Mouse (Mus musculus) embryo, embryonic 11.5 days (tissue): ENCODE data around the gene Olfr1411.

Experiments used
- DNase-seq: peaks from one replicate; pipeline ENCODE4 v3.0.0-alpha.2; 2012; ENCODE audit warnings: low read depth, low spot score

The Olfr1411 gene

DNA sequence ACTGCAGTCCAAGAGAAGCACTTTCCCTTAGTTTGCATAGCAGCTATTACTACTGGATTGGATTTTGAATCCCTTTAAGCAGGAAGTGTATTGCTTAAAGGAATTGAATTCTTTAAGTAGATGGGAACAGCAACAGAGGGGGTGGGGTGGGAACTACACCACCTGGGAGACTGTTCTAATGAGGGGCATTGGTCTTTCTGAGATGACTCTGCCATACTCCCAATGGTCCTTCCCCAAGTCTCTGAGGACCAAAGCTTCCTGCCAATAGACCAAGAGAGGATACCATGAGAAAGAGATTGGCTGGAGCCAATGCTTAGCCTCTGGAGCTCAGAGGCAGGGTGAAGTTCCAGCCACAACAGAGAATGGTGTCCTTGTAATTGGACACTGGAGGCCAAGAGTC is at the start of gene Olfr1411:
Gene Olfr1411, plus strand, starts transcription at position 301 of the 400 bp plus-strand sequence.
- DNase-seq: no peak

DNA sequence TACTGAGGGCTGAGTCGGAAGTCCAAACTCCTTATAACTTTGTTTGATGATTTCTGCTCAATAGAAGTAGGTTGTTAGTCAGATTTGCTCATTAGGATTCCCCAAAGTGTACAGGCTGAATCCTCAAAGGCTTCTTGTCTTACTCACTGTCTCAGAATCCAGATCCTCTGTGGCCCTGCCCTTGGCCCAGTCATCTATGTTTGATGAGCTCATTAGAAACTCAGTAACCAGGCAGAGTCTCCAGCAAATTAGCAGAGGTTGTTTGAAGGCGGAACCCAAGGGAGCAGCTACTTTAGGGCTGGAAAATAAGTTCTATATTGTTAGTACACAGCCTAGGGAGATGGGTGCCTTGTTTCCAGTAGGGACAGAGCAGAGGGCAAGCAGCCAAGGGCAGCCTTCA is 48.3 kb upstream of the Olfr1411 start:
- no peak for DNase-seq

DNA sequence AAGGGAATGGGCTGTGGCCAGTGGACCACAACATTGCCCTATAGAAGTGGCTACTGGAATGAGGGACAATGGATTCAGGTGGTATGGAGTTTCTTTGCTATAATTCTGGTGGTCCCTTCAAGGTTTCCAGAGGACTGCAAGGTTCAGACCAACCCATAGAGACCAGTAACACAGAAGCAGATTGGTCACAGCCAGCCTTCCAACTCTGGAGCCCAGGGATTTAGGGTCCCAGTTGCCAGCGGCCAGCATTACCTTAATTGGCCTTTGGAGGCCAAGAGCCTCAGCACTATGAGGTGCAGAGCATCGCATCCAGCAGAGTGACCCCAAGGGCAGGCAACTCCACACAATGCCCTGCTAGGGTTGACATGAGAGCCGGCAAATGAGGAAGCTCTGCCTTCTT is 23.2 kb upstream of the Olfr1411 start, which contains the start of gene Olfr1413:
Gene Olfr1413, plus strand, starts transcription at position 301 of the 400 bp plus-strand sequence.
- DNase-seq: no peak

DNA sequence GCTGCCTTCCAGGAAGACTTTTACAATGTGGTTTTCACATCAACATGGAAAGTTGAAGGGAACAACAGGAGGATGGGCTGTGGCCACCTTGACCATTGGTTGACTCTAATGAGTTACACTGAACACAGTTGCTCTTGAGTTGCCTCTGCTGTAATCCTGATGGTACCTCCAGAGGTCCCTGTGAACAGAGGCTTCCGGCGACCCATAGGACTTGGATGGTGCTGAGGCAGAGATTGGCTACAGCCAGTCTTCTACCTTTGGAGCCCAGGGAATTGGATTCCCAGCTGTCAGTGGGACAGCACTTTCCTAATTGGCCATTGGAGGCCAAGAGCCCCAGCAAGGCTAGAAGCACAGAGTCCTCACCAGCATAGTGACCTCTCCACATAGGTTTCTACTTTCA is 8.7 kb upstream of the Olfr1411 start, which contains the start of gene Olfr1412:
Gene Olfr1412, plus strand, starts transcription at position 301 of the 400 bp plus-strand sequence.
- DNase-seq: no peak

DNA sequence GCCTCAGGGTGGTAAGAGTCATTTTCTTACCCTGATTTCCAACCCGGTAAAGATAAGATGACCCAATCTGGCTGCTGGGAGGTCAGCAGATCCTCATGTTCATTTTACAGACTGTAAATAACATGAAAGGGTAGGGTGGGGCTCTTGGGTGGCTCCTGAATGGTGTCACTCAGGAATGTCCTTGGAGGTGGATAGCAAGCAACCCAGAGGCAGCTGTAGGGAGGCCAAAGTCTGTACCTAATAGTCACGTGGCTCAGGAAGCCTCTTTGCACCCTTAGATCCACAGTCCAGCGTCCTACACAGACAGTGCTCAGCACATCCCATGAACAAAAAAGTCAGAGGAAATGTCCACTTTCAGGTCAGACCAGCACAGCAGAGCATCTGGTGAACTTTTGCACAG is 1.8 kb downstream of the Olfr1411 start:
- no peak for DNase-seq

DNA sequence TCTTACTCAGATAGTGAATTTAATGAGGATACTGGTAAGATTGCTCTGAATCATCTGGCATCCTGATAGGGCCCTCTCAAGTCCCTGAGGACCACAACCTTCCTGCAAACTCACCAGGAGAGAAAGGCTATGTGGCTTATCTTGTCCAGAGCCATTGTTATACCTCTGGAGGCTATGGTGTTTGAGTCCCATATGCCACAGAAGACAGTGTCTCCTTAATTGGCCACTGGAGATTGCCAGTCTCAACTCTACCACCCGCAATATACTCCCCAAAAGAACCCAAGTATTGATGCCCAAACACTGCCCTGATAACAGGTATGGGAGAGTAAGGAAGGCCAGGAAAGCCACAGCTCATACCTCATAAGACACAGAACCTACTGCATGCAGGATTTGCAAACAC is 11.3 kb downstream of the Olfr1411 start, which contains the start of gene Olfr1410:
Gene Olfr1410, plus strand, starts transcription at position 301 of the 400 bp plus-strand sequence.
- DNase-seq: no peak

DNA sequence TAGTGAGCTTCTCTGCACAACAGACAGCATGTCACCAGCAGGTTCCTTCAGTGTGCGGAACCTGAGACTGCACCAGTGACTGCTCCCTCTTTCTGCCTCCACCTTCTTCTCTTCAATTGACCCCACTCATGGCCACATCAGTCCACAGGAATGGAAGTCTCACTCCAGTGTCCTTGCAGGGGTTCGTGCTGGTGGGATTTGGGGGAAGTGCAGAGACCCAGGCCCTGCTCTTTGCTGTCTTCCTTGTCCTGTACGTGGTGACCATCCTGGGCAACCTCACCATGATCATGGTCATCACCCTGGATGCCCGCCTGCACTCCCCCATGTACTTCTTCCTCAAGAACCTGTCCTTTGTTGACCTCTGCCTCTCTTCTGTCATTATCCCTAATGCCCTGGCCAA is 13.5 kb downstream of the Olfr1411 start:
- DNase-seq: no peak

DNA sequence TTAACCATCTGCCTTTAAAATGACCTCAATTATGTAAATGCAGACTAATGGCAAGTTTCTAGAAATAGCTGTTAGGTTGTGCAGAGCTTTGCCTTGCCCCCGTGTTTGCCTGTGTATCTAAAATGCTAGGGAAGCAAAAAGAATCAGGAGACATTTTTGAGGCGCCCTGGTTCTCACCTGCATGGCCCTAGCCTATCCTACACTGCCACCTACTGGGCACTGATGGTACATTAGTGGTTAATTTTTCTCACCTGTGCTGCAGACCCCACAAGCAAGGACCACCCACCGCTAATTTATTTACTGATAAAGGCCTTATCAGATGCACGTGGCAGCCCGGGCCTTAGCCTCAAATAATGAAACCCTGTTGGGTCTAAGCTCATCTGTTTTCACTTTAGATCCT is 16.8 kb downstream of the Olfr1411 start:
- DNase-seq: peak; percentile 45

DNA sequence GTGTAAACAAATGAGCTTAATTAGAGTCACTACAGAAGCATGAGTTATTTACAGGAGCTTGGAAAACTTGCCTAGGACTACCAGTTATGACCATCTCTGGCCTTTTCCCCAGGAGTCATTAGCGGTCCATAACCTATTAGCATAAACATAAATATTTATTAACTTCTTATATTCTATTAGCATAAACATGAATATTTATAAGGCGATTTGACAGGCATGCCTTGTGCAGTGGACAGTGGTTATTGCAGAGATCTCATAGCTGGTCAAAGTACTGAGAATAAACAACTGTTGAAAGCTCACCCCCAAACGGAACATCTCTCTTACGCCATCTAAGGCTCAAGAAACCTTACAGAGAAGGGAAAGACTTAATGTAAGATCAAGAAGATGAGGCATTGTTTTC is 19.0 kb downstream of the Olfr1411 start:
- DNase-seq: no peak

DNA sequence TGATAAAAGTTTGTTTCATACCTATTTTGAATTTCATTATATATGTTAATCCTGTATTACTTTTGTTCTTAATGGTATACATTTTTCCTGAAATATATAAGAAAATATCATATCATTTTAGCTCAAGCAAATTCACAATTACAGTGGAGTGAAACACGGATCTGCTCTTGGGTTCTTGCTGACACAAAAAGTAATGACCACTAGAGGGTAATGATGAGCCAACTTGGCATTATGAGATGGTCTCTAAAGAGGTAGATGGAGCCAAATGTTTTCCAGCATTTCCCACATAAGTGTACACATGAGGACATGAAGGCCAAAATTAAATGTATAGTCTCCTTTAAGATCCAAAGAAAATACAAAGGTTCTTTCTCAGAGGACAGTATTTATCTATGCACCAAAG is 20.3 kb downstream of the Olfr1411 start:
- DNase-seq: no peak

DNA sequence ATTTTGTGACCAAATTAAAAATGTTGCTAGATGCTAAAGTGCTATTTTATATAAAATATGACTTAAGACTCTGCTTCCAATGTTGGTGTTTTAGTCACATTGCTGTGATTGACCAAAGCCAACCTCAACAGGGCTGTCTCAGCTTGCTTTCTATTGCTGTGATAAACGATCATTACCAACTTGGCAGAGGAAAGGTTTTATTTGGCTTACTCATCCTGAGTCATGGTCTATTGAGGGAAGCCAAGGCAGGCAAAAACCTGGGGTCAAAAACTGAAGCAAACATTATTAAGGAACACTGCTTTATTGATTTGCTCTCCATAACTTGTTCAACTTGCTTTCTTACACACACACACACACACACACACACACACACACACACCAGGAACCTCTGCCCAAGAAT is 21.8 kb downstream of the Olfr1411 start:
- DNase-seq: no peak

DNA sequence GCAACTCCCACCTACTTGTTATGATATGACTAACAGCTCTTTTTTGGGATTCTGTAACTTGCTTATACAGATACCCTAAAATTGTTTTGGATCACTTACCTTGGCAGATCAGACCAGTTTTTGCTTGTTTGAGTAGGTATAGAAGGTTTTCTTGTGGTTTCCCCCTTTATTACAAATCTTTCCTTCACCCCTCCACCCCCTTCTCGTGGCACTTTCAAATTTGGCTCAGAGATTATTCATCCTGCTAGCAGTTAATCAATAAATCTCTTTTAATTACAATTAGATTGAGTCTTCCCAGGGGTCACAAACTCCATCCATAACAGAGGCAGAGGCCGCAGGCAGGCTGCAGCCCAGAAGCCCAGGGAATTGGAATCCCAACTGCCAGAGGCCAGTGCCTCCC is 23.3 kb downstream of the Olfr1411 start, which contains the start of gene Olfr12:
Gene Olfr12, plus strand, starts transcription at position 301 of the 400 bp plus-strand sequence.
- no peak for DNase-seq

DNA sequence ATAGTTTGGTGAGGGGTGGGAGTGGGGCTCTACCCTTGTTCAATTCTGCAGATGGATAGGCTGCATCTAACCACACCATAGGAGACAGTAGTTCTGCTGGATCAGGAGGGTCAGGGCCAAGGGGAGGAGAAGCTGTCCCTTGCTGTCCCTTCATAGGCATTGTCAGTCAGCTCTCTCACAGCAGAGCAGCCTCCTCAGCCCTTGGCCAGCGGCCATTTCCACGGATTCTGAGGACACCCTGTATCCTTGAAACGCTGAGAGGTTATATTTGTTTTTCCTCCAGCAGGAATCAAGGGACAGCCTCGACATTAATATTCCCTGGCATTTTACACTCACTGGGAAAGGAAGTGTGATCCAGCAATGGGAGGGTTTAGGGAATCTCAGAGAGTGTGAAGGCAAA is 24.1 kb downstream of the Olfr1411 start:
- no peak for DNase-seq

DNA sequence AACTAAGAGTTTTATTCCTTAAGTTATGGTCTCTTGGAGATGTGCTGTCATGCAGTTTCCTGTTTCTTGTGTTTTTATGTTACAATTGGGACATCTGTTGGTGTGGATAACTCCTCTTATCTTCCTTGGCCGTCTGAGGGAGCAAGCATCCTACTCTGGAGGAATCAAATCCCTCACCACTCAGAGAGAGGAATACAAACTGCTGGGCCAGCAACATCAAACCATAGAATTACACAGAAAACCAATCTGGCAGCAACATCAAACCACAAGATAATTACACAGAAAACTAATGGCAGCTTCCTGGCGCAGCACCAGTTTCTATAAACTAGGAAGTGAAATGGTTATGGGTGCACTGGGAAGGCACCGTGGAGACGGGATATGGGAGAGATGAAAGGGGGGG is 34.0 kb downstream of the Olfr1411 start:
- no peak for DNase-seq

DNA sequence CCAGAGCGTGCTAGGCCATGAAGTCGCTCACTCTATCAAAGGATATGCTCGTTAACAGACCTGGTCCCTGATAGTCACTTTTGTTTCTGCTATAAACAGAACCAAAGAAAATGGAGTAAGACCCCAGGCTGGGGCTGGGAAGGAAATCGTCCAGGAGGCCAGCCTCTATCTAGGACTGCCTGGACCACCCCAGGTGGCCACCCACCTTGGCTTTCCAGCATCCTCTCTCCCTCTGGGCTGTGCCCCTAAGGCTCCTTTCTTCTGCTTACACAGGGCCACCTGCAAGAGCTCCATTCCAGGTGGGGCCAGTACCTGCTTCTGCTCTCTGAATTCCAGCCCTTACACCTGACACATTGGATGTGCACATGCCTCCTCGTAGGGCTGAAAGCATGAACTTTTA is 38.0 kb downstream of the Olfr1411 start:
- no peak for DNase-seq

DNA sequence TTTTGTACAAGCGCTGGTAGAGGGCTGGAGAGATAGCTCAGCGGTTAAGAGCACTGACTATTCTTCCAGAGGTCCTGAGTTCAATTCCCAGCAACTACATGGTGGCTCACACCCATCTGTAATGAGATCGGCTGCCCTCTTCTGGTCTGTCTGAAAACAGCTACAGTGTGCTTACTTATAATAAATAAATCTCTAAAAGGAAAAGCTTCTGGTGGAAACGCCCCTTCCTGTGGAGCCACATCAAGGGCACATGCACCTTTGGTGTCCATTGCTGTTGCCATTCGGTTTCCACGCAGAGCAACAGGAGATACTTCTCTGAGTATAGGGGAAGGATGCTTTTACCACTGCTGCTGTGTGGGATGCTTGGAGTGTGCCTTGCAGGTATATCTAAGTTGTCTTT is 38.7 kb downstream of the Olfr1411 start:
- no peak for DNase-seq

DNA sequence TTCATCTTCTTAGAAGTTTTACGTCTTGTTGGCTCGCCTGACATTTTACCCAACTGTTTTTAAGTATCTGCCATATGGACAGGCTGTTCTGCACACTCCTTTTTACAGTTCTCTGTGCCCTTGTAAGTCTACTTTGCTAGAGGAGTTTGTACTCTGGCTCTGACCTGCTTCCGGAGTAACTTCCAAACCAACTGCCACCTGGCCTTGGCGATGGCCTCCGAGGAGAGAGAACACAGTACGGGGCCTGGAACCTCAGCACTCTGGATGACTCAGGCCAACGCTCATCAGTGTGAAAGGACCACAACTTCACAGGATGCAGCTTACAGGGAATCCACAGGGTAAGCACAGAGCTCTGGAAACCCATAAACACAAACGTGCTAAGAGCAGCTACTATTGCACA is 39.5 kb downstream of the Olfr1411 start:
- no peak for DNase-seq

DNA sequence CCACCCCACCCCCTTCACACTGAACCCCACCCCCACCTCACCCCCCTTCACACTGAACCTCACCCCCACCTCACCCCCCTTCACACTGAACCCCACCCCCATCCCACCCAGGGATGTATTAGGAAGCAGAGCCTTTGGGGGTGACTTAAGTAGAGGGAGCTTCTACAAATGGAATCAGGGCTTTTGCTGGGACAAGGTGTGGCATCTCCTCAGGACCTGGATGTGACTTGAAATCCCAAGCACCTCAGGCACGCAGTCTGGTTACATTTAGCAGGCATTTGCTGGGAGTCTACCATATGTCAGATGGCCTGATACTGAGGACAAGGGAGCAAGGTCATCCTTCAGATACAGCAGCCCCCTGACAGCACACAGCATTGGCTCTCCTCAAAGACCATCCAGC is 40.4 kb downstream of the Olfr1411 start:
- no peak for DNase-seq

DNA sequence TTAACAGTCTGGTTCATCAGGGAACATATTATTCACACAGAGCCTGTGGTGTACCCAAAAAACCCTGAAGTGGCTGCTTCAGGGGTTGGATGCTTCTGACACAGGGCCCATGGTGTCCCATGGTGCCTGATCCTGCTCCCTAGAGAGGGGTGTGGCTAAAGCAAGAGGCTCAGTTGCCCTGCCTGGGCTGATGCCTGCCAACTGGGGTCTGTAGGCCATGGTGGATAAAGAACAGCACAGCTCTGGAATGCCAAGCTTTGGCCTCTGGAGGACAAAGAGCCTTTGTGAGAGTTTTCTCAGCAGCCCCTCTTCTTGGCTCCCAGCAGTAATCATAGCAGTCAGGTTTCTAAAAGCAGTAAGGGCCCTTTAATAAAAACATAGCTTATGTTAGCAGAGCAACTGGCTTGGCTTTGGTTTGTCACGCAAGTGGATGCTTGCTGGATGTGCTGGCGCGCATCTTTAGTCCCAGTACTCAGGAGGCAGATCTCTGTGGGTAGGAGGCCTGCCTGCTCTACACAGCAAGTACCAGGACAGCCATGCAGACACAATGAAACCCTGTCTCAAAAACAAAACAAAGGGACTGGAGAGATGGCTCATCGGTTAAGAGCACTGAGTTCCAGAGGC is 40.9 kb downstream of the Olfr1411 start:
- no peak for DNase-seq

DNA sequence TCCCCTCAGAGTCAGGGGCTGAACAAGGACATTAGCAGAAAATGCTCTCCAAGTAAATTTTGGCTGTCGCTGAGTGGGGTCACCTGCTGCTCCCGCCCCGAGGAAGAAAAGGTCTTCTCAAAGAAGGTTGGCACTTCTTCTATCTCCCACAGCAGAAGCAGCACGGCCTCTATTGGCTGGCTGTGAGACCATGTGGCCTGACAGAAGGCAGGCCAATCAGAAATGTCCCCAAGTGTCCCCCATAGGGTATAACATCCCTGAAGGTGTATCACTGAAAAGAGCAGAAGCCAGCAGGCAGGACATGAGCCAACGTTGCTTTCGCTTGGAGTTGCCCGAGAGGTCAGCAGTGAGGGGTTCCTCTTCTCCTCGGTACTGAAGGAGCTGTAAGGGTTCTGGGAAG is 41.8 kb downstream of the Olfr1411 start:
- DNase-seq: no peak

DNA sequence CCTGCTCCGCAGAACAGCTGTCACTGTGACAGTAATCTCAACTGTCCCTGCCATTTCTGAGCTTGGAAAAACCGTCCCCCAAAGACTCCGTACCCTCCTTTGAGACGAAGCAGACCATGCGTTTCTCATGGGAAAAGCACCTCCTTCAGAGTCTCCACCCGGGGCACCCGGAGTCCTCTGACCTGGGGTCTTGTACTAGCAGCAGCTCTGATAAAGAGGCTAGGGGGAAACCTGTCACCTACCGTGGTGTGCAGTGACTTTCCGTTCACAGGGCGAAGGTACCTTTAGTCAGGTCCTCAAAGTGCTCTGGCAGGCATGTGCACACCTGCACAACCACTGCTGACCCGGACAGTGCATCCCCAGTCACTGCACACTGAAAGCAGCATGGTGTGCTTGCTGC is 42.5 kb downstream of the Olfr1411 start:
- DNase-seq: no peak

DNA sequence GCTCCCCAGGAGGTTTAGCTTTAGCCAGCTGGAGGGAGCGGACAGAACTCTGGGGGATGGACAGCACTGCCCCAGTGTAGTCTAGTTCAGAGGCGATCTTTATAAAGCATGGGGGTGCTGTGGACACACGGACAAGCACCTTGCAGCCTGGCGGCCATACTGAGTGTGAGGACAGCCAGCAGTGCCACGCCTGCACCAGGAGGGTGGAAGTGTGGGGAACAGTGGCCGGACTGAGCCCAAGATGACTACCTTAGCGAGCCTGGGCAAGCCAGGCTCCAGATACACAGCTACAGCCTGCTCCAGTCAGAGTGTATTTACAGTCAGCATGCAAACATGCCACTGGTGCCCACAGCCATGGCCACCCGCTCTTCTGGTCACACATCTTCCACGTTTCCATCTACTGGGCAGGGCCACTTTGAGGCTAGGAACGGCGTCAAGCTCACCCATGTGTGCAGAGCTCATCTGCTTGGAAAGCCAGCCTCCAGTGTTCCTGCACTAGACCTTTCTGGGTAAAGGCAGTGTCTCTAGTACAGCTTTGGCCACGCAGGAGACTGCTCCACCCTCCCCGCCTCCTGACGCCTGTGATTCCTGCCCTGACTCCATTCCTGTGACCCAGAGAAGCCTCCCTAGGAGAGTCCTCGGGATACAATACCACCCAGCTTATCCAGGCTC is 43.4 kb downstream of the Olfr1411 start:
- DNase-seq: no peak

DNA sequence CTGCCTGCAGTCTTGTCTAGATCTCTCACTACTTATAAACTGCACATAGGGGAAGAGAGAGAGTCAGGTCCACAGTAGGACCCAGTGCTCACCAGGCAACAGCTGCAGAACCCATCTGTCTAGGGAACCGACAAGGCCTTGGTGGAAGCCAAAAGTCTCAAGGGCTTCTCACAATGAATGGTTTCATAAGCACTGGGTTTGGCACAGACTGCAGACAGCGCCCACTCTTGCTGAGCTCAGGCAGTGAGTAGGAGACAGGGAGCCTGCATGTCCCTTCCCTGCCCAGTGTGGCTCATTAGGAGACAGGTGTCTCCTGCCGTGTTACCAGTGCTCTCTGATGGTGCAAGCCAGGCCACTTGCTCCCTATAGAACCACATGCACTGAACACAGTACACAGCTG is 44.0 kb downstream of the Olfr1411 start:
- no peak for DNase-seq
